Mouse (Mus musculus): ENCODE data around the gene Rasgrf1. TPM values are rescaled to one million over a fixed set of nuclear protein-coding genes. Genes with fewer than 3 reads are reported as not detected.

Rasgrf1 gene
- polyA plus RNA-seq, 1 experiment = 0.22 TPM

DNA sequence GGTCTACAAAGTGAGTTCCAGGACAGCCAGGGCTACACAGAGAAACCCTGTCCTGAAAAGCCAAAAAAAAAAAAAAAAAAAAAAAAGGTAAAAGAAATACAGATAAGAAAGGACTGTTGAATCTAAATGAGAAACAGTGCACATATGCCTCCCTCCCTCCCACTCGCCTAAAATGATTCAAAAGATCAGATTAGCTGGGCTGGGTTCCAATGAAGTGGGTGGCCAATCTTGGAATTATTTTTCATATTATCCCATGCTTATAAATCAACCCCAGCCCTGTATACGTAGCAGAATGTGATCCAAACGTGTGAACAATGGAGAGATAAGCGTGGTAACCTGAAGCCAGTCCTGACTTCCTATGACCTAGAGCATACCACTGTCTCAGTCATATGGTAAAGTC, 8.5 kb upstream of the Rasgrf1 start:
- H3K4me1 ChIP-seq (replicated peaks; ENCODE audit: control insufficient read depth, insufficient read depth, low read length) = no peaks in the 10 kb centered on the region
- no peak for DNase-seq
- no peaks in the 10 kb centered on the region; the same call in 1 of the 2 replicates for H3K27me3 ChIP-seq (ENCODE audit: control insufficient read depth, insufficient read depth, low read length)
- H3K27ac ChIP-seq (ENCODE audit: control insufficient read depth, insufficient read depth, low read length) = no peak overlapping the region
- H3K4me3 ChIP-seq (ENCODE audit: control insufficient read depth, insufficient read depth, low read length) = no peak overlapping the region
- WGBS = 82% methylated on average over 4 of the region's 4 CpGs
- H3K36me3 ChIP-seq (ENCODE audit: control insufficient read depth, insufficient read depth, low read length) = no peaks in the 10 kb centered on the region
- TF ChIP-seq POLR2A (IDR thresholded peaks at IDR 0.05; ENCODE audit: control insufficient read depth, extremely low read depth, insufficient read depth, low read length, poor library complexity) (no peak), CTCF (IDR thresholded peaks at IDR 0.05; ENCODE audit: borderline replicate concordance, control insufficient read depth, extremely low read depth, insufficient read depth, low read length, poor library complexity) (no peak)

GRCm38 (mm10) chr9:89902813-89903212, 6.9 kb upstream of the Rasgrf1 start:
- peaks cover 6% of the 10 kb centered on the region; the same call in 1 of the 2 replicates for H3K27me3 ChIP-seq (ENCODE audit: control insufficient read depth, insufficient read depth, low read length)
- DNase-seq = no peak
- H3K4me1 ChIP-seq (replicated peaks; ENCODE audit: control insufficient read depth, insufficient read depth, low read length) = no peaks in the 10 kb centered on the region
- no peaks in the 10 kb centered on the region for H3K36me3 ChIP-seq (ENCODE audit: control insufficient read depth, insufficient read depth, low read length)
- no peak overlapping the region for H3K27ac ChIP-seq (ENCODE audit: control insufficient read depth, insufficient read depth, low read length)
- no peak overlapping the region for H3K4me3 ChIP-seq (ENCODE audit: control insufficient read depth, insufficient read depth, low read length)
- no peak for TF ChIP-seq CTCF (IDR thresholded peaks at IDR 0.05; ENCODE audit: borderline replicate concordance, control insufficient read depth, extremely low read depth, insufficient read depth, low read length, poor library complexity)
- TF ChIP-seq POLR2A (IDR thresholded peaks at IDR 0.05; ENCODE audit: control insufficient read depth, extremely low read depth, insufficient read depth, low read length, poor library complexity) = no peak
- WGBS = 88% methylated on average over 2 of the region's 2 CpGs

DNA sequence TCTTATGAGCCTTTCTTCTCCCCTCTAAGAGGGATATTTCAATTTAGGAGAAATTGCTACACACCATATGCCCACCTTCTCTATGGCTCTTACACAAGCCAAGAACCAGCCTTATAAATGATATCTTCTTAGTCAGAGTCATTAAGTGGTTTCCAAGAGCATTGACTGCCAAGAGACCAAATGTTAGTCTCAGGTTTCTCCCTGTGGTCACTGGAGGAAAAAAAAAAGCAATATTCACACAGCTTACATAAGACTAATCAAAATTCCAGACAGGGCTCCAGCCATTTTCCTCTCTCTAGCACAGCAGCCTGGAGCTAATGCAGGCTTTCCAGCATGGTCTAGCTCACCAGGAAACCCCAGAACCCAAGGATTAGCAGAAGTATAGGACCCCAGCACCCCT, 3.1 kb upstream of the Rasgrf1 start:
- Histone ChIP-seq H3K36me3 (ENCODE audit: control insufficient read depth, insufficient read depth, low read length) (no peaks in the 10 kb centered on the region), H3K4me1 (replicated peaks; ENCODE audit: control insufficient read depth, insufficient read depth, low read length) (no peaks in the 10 kb centered on the region), H3K4me3 (ENCODE audit: control insufficient read depth, insufficient read depth, low read length) (no peak overlapping the region), H3K27me3 (ENCODE audit: control insufficient read depth, insufficient read depth, low read length) (peaks cover 16% of the 10 kb centered on the region; the same call in 1 of the 2 replicates), H3K27ac (ENCODE audit: control insufficient read depth, insufficient read depth, low read length) (no peak overlapping the region)
- no peak for DNase-seq
- TF ChIP-seq POLR2A (IDR thresholded peaks at IDR 0.05; ENCODE audit: control insufficient read depth, extremely low read depth, insufficient read depth, low read length, poor library complexity) (no peak), CTCF (IDR thresholded peaks at IDR 0.05; ENCODE audit: borderline replicate concordance, control insufficient read depth, extremely low read depth, insufficient read depth, low read length, poor library complexity) (no peak)

DNA sequence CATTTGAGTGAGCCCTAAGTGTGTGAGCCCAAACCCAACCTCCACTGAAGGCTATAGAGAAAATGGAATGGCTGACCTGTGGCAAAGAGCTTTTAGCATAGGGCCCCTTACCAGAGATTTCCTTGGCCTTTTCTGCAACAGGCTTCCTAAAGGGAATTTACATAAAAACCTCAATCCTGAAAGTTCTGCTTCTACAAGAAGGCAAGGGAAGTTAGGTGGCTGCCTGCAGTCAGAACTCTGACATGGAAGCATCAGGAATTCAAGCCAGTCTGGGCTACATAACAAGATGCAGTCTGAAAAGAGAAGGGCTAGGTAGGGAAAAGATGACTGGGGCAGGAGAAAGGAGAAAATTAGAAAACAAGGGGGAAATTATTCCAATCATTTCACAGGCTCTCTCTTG, 1.8 kb upstream of the Rasgrf1 start:
- peaks cover 16% of the 10 kb centered on the region; the same call in 1 of the 2 replicates for H3K27me3 ChIP-seq (ENCODE audit: control insufficient read depth, insufficient read depth, low read length)

GRCm38 (mm10) chr9:89908601-89909000, 1.1 kb upstream of the Rasgrf1 start:
- no peak for DNase-seq
- Histone ChIP-seq H3K4me1 (replicated peaks; ENCODE audit: control insufficient read depth, insufficient read depth, low read length) (no peaks in the 10 kb centered on the region), H3K36me3 (ENCODE audit: control insufficient read depth, insufficient read depth, low read length) (no peaks in the 10 kb centered on the region), H3K27me3 (ENCODE audit: control insufficient read depth, insufficient read depth, low read length) (peaks cover 16% of the 10 kb centered on the region; the same call in 1 of the 2 replicates), H3K27ac (ENCODE audit: control insufficient read depth, insufficient read depth, low read length) (no peak overlapping the region), H3K4me3 (ENCODE audit: control insufficient read depth, insufficient read depth, low read length) (no peak overlapping the region)
- 4% methylated on average over 33 of the region's 33 CpGs for WGBS
- TF ChIP-seq POLR2A (IDR thresholded peaks at IDR 0.05; ENCODE audit: control insufficient read depth, extremely low read depth, insufficient read depth, low read length, poor library complexity) (no peak), CTCF (IDR thresholded peaks at IDR 0.05; ENCODE audit: borderline replicate concordance, control insufficient read depth, extremely low read depth, insufficient read depth, low read length, poor library complexity) (no peak)

More for the DNA sequence above, 1.8 kb upstream of the Rasgrf1 start:
- Histone ChIP-seq H3K4me3 (ENCODE audit: control insufficient read depth, insufficient read depth, low read length) (no peak overlapping the region), H3K4me1 (replicated peaks; ENCODE audit: control insufficient read depth, insufficient read depth, low read length) (no peaks in the 10 kb centered on the region), H3K36me3 (ENCODE audit: control insufficient read depth, insufficient read depth, low read length) (no peaks in the 10 kb centered on the region), H3K27ac (ENCODE audit: control insufficient read depth, insufficient read depth, low read length) (no peak overlapping the region)
- DNase-seq = no peak
- no peak for TF ChIP-seq POLR2A (IDR thresholded peaks at IDR 0.05; ENCODE audit: control insufficient read depth, extremely low read depth, insufficient read depth, low read length, poor library complexity)
- TF ChIP-seq CTCF (IDR thresholded peaks at IDR 0.05; ENCODE audit: borderline replicate concordance, control insufficient read depth, extremely low read depth, insufficient read depth, low read length, poor library complexity) = no peak

- Histone ChIP-seq H3K4me1 (replicated peaks; ENCODE audit: control insufficient read depth, insufficient read depth, low read length) (no peaks in the 10 kb centered on the region), H3K27me3 (ENCODE audit: control insufficient read depth, insufficient read depth, low read length) (peaks cover 16% of the 10 kb centered on the region; the same call in 1 of the 2 replicates)
- 4% methylated on average over 26 of the region's 26 CpGs for WGBS
These were observed 298 bp downstream of the Rasgrf1 start for GRCm38 (mm10) chr9:89910011-89910400.

More at GRCm38 (mm10) chr9:89910011-89910400, 298 bp downstream of the Rasgrf1 start:
- no peaks in the 10 kb centered on the region for H3K36me3 ChIP-seq (ENCODE audit: control insufficient read depth, insufficient read depth, low read length)
- no peak overlapping the region for H3K4me3 ChIP-seq (ENCODE audit: control insufficient read depth, insufficient read depth, low read length)
- DNase-seq = no peak
- no peak overlapping the region for H3K27ac ChIP-seq (ENCODE audit: control insufficient read depth, insufficient read depth, low read length)
- no peak for TF ChIP-seq POLR2A (IDR thresholded peaks at IDR 0.05; ENCODE audit: control insufficient read depth, extremely low read depth, insufficient read depth, low read length, poor library complexity)
- no peak for TF ChIP-seq CTCF (IDR thresholded peaks at IDR 0.05; ENCODE audit: borderline replicate concordance, control insufficient read depth, extremely low read depth, insufficient read depth, low read length, poor library complexity)

Data from thymus, adult 2 months (tissue).